Mouse (Mus musculus) midbrain, postnatal 0 days (tissue): ENCODE measurements around the gene Akap2. TPM values are rescaled to one million over a fixed set of nuclear protein-coding genes. Genes with fewer than 3 reads are reported as not detected.

Source experiments
- ATAC-seq: fragments of 200-750 bp; cut with Nextera tagmentation; 2 replicates; pipeline ENCODE4 v1.8.0; 2017; ENCODE audit warnings: moderate number of reproducible peaks, mild to moderate bottlenecking, moderate TSS enrichment, moderate library complexity; ENCODE audit not compliant: low FRiP score
- DNase-seq: peaks from one replicate; pipeline ENCODE4 v3.0.0-alpha.2; 2015; ENCODE audit warnings: low spot score
- H3K27ac ChIP-seq: fragments of 300-500 bp; sonication (generic); 2 replicates; pipeline ENCODE4 v1.5.1; 2014; ENCODE audit warnings: low read depth, mild to moderate bottlenecking, low read length, mixed read lengths
- H3K27me3 ChIP-seq: fragments of 300-500 bp; sonication (generic); 2 replicates; pipeline ENCODE4 v1.6.1; 2014; ENCODE audit warnings: low read length, control low read depth, mixed read lengths; ENCODE audit not compliant: insufficient read depth
- H3K36me3 ChIP-seq: fragments of 300-500 bp; sonication (generic); 2 replicates; pipeline ENCODE4 v1.6.1; 2014; ENCODE audit warnings: low read length, control low read depth, mixed read lengths; ENCODE audit not compliant: insufficient read depth
- H3K4me1 ChIP-seq: fragments of 300-500 bp; sonication (generic); 2 replicates; pipeline ENCODE4 v1.6.1; 2014; ENCODE audit warnings: mild to moderate bottlenecking, control low read depth, antibody characterized with exemption, low read length, mixed read lengths; ENCODE audit not compliant: insufficient read depth
- H3K4me2 ChIP-seq: fragments of 300-500 bp; sonication (generic); 2 replicates; pipeline ENCODE4 v1.6.1; 2014; ENCODE audit warnings: low read depth, mild to moderate bottlenecking, low read length, mixed read lengths; ENCODE audit not compliant: poor library complexity, severe bottlenecking
- H3K4me3 ChIP-seq: fragments of 300-500 bp; sonication (generic); 2 replicates; pipeline ENCODE4 v1.5.1; 2014; ENCODE audit warnings: low read depth, mild to moderate bottlenecking, low read length, moderate library complexity
- H3K9ac ChIP-seq: fragments of 300-500 bp; sonication (generic); replicated peaks from 2 replicates; pipeline ENCODE4 v1.6.1; 2014; ENCODE audit warnings: mild to moderate bottlenecking, low read length, moderate library complexity, mixed read lengths; ENCODE audit not compliant: poor library complexity, severe bottlenecking
- H3K9me3 ChIP-seq: fragments of 300-500 bp; sonication (generic); 2 replicates; pipeline ENCODE4 v1.6.1; 2016; ENCODE audit warnings: low read length, control low read depth
- CTCF ChIP-seq: IDR thresholded peaks from 2 replicates; pipeline ENCODE4 v1.5.1; 2016; ENCODE audit warnings: antibody characterized with exemption, mild to moderate bottlenecking
- WGBS: fragments of 180-500 bp; shearing (Covaris S2); extraction: QIAGEN DNeasy Blood & Tissue Kit; methylation state at CpG from one replicate; pipeline ENCODE4 v1.1.7; 2014; 5-methylcytosine and 5-hydroxymethylcytosine counted together
- polyA plus RNA-seq: library from polyadenylated mRNA; unstranded; fragments of >200 nt; fragmentation: Nextera tagmentation; extraction: Ambion mirVana; gene quantifications from 2 replicates; pipeline ENCODE4 v1.2.1, GENCODE M21; 2015
- total RNA-seq: library from RNA; depleted of rRNA; stranded (reverse); fragments of >200 nt; gene quantifications from 2 replicates; pipeline ENCODE4 v1.2.3, GENCODE M21; 2014

Akap2 gene
- total and polyA plus RNA-seq, 2 experiments from 2014 or later: 12.1 to 24.4 TPM

DNA sequence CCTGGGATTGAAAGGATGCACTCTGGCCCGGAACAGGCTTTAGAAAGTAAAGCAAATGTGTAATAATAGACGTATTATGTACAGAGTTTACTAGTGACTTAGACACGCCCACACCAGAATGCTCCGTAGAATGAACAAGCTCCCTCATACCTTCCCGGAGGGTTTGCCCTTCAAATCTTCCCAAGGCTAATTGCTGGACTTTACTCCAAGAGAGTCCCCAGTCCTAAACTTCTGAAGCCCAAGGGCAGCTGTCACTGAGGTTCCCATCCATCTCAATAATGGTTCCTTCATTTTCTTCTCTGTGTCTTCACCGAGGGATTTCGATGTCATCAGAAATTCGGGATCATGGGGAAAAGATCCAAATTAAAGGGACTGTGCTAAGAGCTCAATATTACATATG, 172.3 kb downstream of the Akap2 start:
- no peaks in the 10 kb centered on the region for H3K36me3 ChIP-seq
- H3K4me2 ChIP-seq: no peak overlapping the region
- ATAC-seq (no peak), DNase-seq (no peak)
- no peak for TF ChIP-seq CTCF
- H3K9me3 ChIP-seq: no peaks in the 10 kb centered on the region
- H3K9ac ChIP-seq: no peak overlapping the region
- 90% methylated on average over 8 of the region's 8 CpGs for WGBS
- no peaks in the 10 kb centered on the region for H3K27me3 ChIP-seq
- no peaks in the 10 kb centered on the region for H3K4me1 ChIP-seq
- no peak overlapping the region for H3K27ac ChIP-seq
- H3K4me3 ChIP-seq: no peak overlapping the region

DNA sequence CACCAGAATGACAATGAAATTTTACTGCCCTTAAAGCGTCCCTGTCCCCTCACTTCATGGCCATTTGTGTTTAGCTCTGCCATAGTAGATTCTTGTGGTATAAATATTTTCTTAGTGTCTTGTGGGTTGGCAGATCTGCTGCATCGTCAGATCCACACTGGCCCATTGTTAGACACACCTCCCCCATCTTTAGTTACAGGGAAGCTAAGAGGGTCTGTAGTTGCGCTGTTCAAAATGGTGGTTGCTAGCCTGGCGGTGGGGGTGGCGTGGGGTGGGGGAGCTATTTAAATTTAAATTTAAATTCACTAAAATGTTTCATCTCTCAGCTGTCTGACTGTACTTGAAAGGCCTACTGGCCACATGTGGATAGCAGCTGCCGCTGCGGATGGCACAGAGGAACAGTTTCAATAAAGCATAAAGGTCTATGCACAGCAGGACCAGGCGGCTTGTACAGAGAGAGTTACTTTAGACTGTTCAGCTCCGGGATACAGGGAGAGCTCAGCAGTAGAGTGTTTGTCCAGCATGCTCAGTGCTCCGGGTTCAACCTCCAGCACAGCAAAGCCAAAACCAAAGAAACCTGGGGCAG, 174.6 kb downstream of the Akap2 start:
- Histone ChIP-seq H3K9me3 (no peaks in the 10 kb centered on the region), H3K27me3 (no peaks in the 10 kb centered on the region), H3K9ac (no peak overlapping the region), H3K4me2 (no peak overlapping the region), H3K4me1 (peaks cover 2% of the 10 kb centered on the region; the same call in 1 of the 2 replicates), H3K27ac (no peak overlapping the region), H3K4me3 (no peak overlapping the region), H3K36me3 (no peaks in the 10 kb centered on the region)
- DNase-seq: no peak
- 39% methylated on average over 10 of the region's 10 CpGs for WGBS
- TF ChIP-seq CTCF: no peak
- peak; percentile 45 for ATAC-seq

DNA sequence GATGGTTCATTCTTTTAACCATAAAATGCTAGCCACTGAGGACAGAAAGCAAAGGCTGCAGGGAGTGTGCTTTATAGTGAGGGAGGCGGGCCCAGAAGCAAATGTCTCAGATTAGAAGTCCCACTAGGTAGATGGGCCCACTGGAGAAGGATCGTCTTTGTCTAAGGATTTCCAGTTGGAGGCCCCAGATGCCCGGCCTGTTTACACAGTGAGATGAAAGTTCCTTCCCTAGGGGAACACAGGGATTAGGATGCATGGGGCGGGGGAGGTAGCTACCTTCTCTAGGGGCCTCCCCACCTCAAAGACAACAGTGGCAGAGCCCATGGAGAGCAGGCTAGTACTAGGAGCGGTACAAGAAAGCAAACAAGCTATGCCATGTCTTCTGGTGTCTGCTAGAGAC, 177.7 kb downstream of the Akap2 start:
- no peak overlapping the region for H3K4me3 ChIP-seq
- H3K27ac ChIP-seq: no peak overlapping the region
- 23% methylated on average over 5 of the region's 5 CpGs for WGBS
- no peak for DNase-seq
- H3K4me2 ChIP-seq: no peak overlapping the region
- no peaks in the 10 kb centered on the region for H3K36me3 ChIP-seq
- ATAC-seq: no peak
- no peak overlapping the region for H3K9ac ChIP-seq
- TF ChIP-seq CTCF: no peak
- H3K4me1 ChIP-seq: peaks cover 2% of the 10 kb centered on the region; the same call in 1 of the 2 replicates
- H3K27me3 ChIP-seq: no peaks in the 10 kb centered on the region
- H3K9me3 ChIP-seq: no peaks in the 10 kb centered on the region

DNA sequence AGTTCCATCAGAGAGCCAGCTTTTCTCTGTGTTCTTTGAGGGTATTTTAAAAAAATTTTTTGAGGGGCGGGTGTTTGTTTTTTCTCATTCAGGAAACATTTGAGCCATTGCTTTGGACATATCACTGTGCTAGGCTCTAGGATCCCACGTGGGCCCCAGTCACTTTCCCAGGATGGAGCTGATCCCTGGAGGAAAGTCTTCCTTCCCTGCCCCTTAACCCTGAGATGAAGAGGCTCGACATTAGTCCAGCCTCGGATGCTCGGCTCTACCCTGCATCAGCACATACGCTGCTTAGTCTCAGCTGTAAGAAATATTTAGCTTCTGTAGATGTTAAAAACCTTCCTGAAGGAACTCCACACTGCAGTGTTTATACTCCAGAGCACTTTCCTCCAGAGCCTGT, 178.4 kb downstream of the Akap2 start:
- H3K27me3 ChIP-seq: no peaks in the 10 kb centered on the region
- H3K9me3 ChIP-seq: no peaks in the 10 kb centered on the region
- WGBS: 70% methylated on average over 6 of the region's 6 CpGs
- no peak for ATAC-seq
- TF ChIP-seq CTCF: no peak
- no peak overlapping the region for H3K27ac ChIP-seq
- no peak overlapping the region for H3K4me3 ChIP-seq
- H3K4me1 ChIP-seq: peaks cover 2% of the 10 kb centered on the region; the same call in 1 of the 2 replicates
- no peak overlapping the region for H3K9ac ChIP-seq
- no peaks in the 10 kb centered on the region for H3K36me3 ChIP-seq
- no peak overlapping the region for H3K4me2 ChIP-seq
- DNase-seq: no peak

DNA sequence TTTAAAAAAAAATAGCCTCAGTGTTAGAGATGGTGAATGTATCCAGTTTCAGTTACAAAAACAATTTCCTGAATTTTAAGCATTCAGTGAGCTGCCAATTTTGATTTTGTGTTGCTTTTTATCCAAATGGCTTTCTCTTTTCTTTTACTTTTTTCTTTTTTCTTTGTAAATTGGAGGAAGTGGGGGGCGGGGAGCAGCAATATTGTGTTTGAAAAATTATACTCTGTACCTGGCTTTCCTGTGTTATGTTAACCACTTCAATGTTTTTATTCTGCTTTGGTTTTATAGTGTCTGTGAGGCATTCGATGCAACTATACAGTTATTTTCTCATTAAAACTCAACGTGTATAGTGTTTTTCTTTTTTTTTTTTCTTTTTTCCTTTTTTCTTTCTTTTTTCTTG, 179.2 kb downstream of the Akap2 start:
- no peaks in the 10 kb centered on the region for H3K36me3 ChIP-seq
- H3K4me3 ChIP-seq: no peak overlapping the region
- DNase-seq (no peak), ATAC-seq (no peak)
- H3K27ac ChIP-seq: no peak overlapping the region
- H3K27me3 ChIP-seq: no peaks in the 10 kb centered on the region
- TF ChIP-seq CTCF: no peak
- 87% methylated on average over 3 of the region's 3 CpGs for WGBS
- H3K4me2 ChIP-seq: no peak overlapping the region
- H3K4me1 ChIP-seq: peaks cover 2% of the 10 kb centered on the region; the same call in 1 of the 2 replicates
- no peaks in the 10 kb centered on the region for H3K9me3 ChIP-seq
- H3K9ac ChIP-seq: no peak overlapping the region

DNA sequence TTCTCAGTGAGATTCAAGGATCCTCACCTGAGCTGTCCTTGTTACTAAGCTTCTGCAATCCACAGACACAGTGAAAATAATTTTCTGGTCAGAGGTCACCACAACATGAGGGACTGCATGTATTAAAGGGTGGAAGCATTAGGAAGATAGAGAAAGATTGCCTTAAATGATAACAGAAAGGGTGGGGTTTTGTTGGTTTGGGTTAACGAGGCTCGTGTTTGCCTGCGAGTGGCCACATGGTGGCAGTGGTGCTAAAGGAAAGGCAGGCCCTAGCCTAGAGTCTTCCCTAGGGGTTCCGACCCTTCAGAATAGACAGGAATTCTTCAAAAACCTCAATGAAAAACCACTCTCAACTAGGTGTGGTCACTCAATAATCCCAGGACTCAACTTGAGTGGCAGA, 183.8 kb downstream of the Akap2 start:
- no peak overlapping the region for H3K4me2 ChIP-seq
- WGBS: 17% methylated on average over 4 of the region's 4 CpGs
- peak; percentile 84 for TF ChIP-seq CTCF
- no peak overlapping the region for H3K27ac ChIP-seq
- H3K9me3 ChIP-seq: no peaks in the 10 kb centered on the region
- H3K4me1 ChIP-seq: no peaks in the 10 kb centered on the region
- no peaks in the 10 kb centered on the region for H3K36me3 ChIP-seq
- no peaks in the 10 kb centered on the region for H3K27me3 ChIP-seq
- ATAC-seq: no peak; the same call in 1 of the 2 replicates
- H3K4me3 ChIP-seq: no peak overlapping the region
- no peak overlapping the region for H3K9ac ChIP-seq
- DNase-seq: peak; percentile 72
